Mouse (Mus musculus) C2C12 (cell line): ENCODE results near the gene Hnrnph1.

Source experiments
- CTCF ChIP-seq: IDR thresholded peaks from one replicate; pipeline ENCODE4 v1.5.1; 2011; ENCODE audit not compliant: control insufficient read depth, insufficient read depth, insufficient read length
- FOSL1 ChIP-seq: IDR thresholded peaks from one replicate; pipeline ENCODE4 v1.8.0; 2011; ENCODE audit warnings: mild to moderate bottlenecking, low read length; ENCODE audit not compliant: poor library complexity, insufficient read depth, severe bottlenecking
- MAX ChIP-seq: IDR thresholded peaks from one replicate; pipeline ENCODE4 v1.6.1; 2011; ENCODE audit warnings: mild to moderate bottlenecking, control low read depth

DNA sequence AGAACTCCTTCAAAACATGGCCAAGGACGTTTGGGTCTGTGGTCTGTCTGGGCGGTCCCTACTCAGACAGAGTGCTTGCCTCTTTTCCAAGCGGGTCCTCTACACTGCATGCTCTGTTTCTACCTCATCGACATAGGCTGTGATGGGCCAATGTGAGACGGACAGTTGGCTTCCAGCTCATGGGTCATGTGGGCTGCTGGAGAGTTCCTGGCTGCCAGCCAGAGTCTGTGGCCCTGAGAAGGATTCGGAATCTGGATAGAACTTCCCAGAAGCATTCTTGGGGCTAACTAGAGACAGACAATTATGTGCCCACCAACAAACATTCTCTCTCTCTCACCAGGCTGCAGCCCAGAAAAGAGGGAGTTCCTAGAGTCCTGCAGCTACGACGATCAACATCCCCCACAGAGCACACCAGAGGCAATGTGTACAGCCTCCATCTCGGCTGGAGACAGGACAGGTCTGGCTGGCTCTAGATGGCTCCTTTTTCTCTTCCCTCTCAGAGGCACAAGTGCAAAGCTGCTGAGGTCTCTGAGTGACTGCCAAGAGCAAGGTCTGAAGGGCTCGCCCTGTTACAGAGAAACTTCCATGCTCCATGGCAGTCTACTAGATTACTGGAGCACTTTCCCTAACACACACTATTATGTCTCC, 26.7 kb downstream of the Hnrnph1 start:
- TF ChIP-seq CTCF (no peak), FOSL1 (no peak), MAX (no peak)
